Mouse (Mus musculus) intestine, postnatal 0 days (tissue): ENCODE results near the gene Dlg2. TPM values are rescaled to one million over a fixed set of nuclear protein-coding genes. Genes with fewer than 3 reads are reported as not detected.

Source experiments
- ATAC-seq: fragments of 200-750 bp; cut with Nextera tagmentation; 2 replicates; pipeline ENCODE4 v1.8.0; 2017; ENCODE audit warnings: mild to moderate bottlenecking, moderate TSS enrichment, moderate library complexity
- H3K27ac ChIP-seq: fragments of 300-500 bp; sonication (generic); 2 replicates; pipeline ENCODE4 v1.5.1; 2014; ENCODE audit warnings: mild to moderate bottlenecking, low read depth, low read length, moderate library complexity
- H3K27me3 ChIP-seq: fragments of 300-500 bp; sonication (generic); replicated peaks from 2 replicates; pipeline ENCODE4 v1.6.1; 2014; ENCODE audit warnings: low read length, mixed read lengths; ENCODE audit not compliant: control insufficient read depth, insufficient read depth
- H3K36me3 ChIP-seq: fragments of 300-500 bp; sonication (generic); 2 replicates; pipeline ENCODE4 v1.6.1; 2014; ENCODE audit warnings: mild to moderate bottlenecking, moderate library complexity; ENCODE audit not compliant: control insufficient read depth, insufficient read depth
- H3K4me1 ChIP-seq: fragments of 300-500 bp; sonication (generic); replicated peaks from 2 replicates; pipeline ENCODE4 v1.6.1; 2014; ENCODE audit warnings: antibody characterized with exemption, low read length, mixed read lengths; ENCODE audit not compliant: control insufficient read depth, insufficient read depth
- H3K4me2 ChIP-seq: fragments of 300-500 bp; sonication (generic); replicated peaks from 2 replicates; pipeline ENCODE4 v1.6.1; 2014; ENCODE audit warnings: low read depth, mild to moderate bottlenecking, moderate library complexity
- H3K4me3 ChIP-seq: fragments of 300-500 bp; sonication (generic); 2 replicates; pipeline ENCODE4 v1.5.1; 2014; ENCODE audit warnings: low read depth, low read length
- H3K9ac ChIP-seq: fragments of 300-500 bp; sonication (generic); 2 replicates; pipeline ENCODE4 v1.6.1; 2014; ENCODE audit warnings: mild to moderate bottlenecking, low read depth, low read length
- H3K9me3 ChIP-seq: fragments of 300-500 bp; sonication (generic); 2 replicates; pipeline ENCODE4 v1.6.1; 2016; ENCODE audit warnings: mixed run types; ENCODE audit not compliant: control insufficient read depth
- CTCF ChIP-seq: sonication (generic); IDR thresholded peaks from 2 replicates; pipeline ENCODE4 v1.5.1; 2016; ENCODE audit warnings: low read depth, mild to moderate bottlenecking, control low read depth, antibody characterized with exemption, moderate library complexity
- WGBS: fragments of 180-500 bp; shearing (Covaris S2); extraction: QIAGEN DNeasy Blood & Tissue Kit; methylation state at CpG from one replicate; pipeline ENCODE4 v1.1.7; 2014; 5-methylcytosine and 5-hydroxymethylcytosine counted together
- polyA plus RNA-seq: library from polyadenylated mRNA; unstranded; fragments of >200 nt; fragmentation: Nextera tagmentation; extraction: Ambion mirVana; gene quantifications from 2 replicates; pipeline ENCODE4 v1.2.1, GENCODE M21; 2015

Dlg2 gene
- polyA plus RNA-seq, 1 experiment from 2014 or later, result 1.1 TPM

DNA sequence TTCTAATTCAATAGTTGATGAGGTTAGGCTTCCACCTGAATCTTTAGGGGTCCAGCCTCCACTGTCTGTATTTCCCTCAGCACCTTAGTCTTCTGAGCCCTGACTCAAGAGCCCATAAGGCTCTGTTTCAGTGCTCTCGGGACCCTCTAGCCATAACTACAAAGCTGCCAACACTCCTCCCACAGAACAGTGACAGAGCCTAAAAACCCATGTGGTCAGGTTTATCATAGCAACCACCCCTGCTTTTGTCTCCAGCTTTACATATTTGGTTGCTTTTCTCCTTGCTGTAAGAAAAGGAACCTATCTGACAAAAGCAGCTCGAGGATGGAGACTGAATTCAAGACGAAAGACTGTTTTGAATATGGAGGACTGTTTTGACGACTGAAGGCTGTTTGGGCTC lies 765.2 kb downstream of the Dlg2 start:
- TF ChIP-seq CTCF, result no peak
- 68% methylated on average over 4 of the region's 4 CpGs for WGBS
- H3K27ac ChIP-seq, result no peak overlapping the region
- no peaks in the 10 kb centered on the region for H3K36me3 ChIP-seq
- ATAC-seq, result no peak
- no peaks in the 10 kb centered on the region for H3K4me1 ChIP-seq
- no peak overlapping the region for H3K4me3 ChIP-seq
- H3K9me3 ChIP-seq, result no peaks in the 10 kb centered on the region
- H3K9ac ChIP-seq, result no peak overlapping the region
- no peaks in the 10 kb centered on the region for H3K27me3 ChIP-seq
- H3K4me2 ChIP-seq, result no peak overlapping the region

DNA sequence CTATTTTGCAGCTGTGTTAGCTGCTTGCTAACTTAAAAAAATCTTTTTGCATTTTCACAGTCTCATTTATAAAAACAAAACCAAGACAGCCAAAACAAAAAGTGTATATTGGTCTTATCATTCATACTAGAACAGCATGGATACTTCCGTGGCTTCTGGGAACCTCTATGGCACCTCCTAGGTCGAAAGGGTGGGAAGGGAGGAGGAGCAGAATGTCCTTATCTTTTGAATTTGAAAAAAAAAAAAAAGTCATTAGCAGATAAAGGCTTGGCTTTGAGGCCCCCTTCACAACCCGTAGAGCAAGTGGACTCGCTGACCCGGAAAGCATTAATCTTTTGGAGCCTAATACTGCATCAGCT lies 785.2 kb downstream of the Dlg2 start:
- 0 out of 2 replicates have a peak, but pooled peaks cover 8% of the 10 kb centered on the region for H3K27me3 ChIP-seq
- no peak overlapping the region for H3K27ac ChIP-seq
- ATAC-seq, result peak; percentile 45; the same call in 1 of the 2 replicates
- no peak overlapping the region for H3K9ac ChIP-seq
- H3K4me3 ChIP-seq, result peak overlapping the region; percentile 33; the same call in 1 of the 2 replicates
- H3K4me2 ChIP-seq, result peak overlapping the region; percentile 71
- H3K36me3 ChIP-seq, result no peaks in the 10 kb centered on the region
- no peaks in the 10 kb centered on the region for H3K9me3 ChIP-seq
- no peak for TF ChIP-seq CTCF
- 1% methylated on average over 5 of the region's 5 CpGs for WGBS
- H3K4me1 ChIP-seq, result no peaks in the 10 kb centered on the region

DNA sequence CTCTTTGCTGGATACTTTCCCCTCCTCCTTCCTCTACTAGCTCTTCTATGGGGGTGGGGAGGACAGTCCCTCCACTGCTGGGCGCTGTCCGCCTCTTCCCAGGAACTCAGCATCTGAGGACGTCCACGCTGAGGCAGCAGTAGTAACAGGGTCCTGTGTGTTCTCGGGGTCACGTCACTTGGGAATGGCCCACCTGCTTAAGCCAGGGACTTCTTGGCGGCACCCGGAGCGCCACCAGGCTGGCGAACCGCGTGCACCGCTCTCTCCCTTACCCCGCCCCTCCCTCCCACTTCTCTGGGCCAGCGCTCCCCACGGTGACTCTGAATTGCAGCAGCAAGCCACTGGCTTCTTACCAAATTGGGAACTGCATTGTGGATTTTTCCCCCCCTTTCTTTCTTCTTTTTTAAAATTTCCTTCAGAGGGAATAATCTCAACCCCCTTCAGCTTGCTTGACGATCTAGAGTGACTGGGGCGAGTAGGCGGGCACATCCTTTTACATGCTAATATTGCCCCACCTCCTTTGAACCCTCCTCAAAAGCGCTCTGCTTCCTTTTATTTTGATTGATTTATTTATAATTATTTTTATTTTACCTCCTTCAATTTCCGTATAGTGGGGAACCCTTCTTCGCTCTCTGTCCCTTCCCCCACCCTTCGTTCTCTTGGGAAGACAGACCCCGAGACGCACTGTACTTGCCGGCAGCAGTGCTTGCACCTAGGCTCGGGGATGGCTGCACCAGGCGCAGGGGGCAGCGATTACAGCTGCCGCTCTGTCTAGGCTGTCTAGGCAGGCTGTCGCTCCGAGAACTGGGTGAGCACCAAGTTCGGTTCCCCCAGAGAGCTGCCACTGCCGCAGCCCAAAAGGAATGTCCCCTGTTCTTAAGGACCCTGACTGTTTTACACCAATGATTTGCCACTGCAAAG lies 785.8 kb downstream of the Dlg2 start:
- ATAC-seq, result peak; percentile 25; the same call in 1 of the 2 replicates
- H3K4me3 ChIP-seq, result peak overlapping the region; percentile 33

DNA sequence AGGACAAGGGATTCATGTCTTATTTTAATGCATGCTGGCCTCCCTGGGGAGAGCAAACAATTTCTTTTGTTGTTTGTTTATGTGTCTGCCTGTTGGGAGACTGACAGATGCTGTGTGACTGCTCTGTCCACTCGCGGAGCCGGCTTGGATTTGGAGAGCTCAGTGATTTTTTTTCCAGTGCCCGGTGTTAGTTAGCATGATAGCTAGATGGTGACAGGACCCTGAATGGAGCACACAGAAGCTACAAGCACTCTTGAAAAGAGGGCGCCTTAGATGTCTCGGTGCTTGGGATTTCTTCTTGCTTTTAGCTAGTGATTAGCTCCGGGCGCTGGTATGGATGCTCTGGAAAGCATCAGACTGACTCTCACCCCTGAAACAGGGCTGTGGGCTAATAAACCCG lies 786.5 kb downstream of the Dlg2 start:
- ATAC-seq, result no peak

More for the DNA sequence above, 785.8 kb downstream of the Dlg2 start:
- H3K9ac ChIP-seq, result no peak overlapping the region
- no peak overlapping the region for H3K27ac ChIP-seq
- no peaks in the 10 kb centered on the region for H3K4me1 ChIP-seq
- TF ChIP-seq CTCF, result no peak
- 0 out of 2 replicates have a peak, but pooled peaks cover 8% of the 10 kb centered on the region for H3K27me3 ChIP-seq
- H3K36me3 ChIP-seq, result no peaks in the 10 kb centered on the region
- WGBS, result 1% methylated on average over 34 of the region's 34 CpGs
- H3K4me2 ChIP-seq, result peak overlapping the region; percentile 71
- no peaks in the 10 kb centered on the region for H3K9me3 ChIP-seq

DNA sequence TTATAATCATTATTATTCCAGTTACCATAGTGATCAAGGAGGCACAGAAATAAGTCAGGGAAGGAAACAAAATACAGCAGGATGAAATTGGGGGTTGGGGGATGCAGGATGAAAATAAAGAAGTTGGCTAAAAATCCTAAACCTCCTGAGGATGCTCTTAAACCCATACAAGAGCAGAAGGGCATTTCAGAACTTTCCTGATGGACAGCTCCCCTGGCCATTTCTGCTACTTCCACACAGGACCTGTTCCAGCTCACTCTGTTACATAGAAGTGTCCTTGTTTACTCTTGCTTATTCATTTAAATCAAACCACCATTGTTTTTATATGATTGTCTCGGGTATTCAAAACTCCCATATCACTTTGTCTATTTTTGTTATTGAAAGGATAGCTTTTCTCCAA lies 791.3 kb downstream of the Dlg2 start:
- 0 out of 2 replicates have a peak, but pooled peaks cover 8% of the 10 kb centered on the region for H3K27me3 ChIP-seq
- H3K27ac ChIP-seq, result no peak overlapping the region
- H3K4me1 ChIP-seq, result no peaks in the 10 kb centered on the region
- no peak for ATAC-seq
- H3K9me3 ChIP-seq, result no peaks in the 10 kb centered on the region
- WGBS, result 23% methylated on average over 1 of the region's 1 CpGs
- no peak overlapping the region for H3K4me3 ChIP-seq
- H3K36me3 ChIP-seq, result no peaks in the 10 kb centered on the region
- H3K4me2 ChIP-seq, result no peak overlapping the region
- TF ChIP-seq CTCF, result no peak
- no peak overlapping the region for H3K9ac ChIP-seq

More for the DNA sequence above, 786.5 kb downstream of the Dlg2 start:
- peak overlapping the region; percentile 33; the same call in 1 of the 2 replicates for H3K4me3 ChIP-seq
- no peaks in the 10 kb centered on the region for H3K4me1 ChIP-seq
- H3K27me3 ChIP-seq, result 0 out of 2 replicates have a peak, but pooled peaks cover 8% of the 10 kb centered on the region
- TF ChIP-seq CTCF, result no peak
- H3K27ac ChIP-seq, result no peak overlapping the region
- no peak overlapping the region for H3K9ac ChIP-seq
- no peaks in the 10 kb centered on the region for H3K36me3 ChIP-seq
- peak overlapping the region; percentile 71 for H3K4me2 ChIP-seq
- WGBS, result 7% methylated on average over 9 of the region's 9 CpGs
- no peaks in the 10 kb centered on the region for H3K9me3 ChIP-seq

DNA sequence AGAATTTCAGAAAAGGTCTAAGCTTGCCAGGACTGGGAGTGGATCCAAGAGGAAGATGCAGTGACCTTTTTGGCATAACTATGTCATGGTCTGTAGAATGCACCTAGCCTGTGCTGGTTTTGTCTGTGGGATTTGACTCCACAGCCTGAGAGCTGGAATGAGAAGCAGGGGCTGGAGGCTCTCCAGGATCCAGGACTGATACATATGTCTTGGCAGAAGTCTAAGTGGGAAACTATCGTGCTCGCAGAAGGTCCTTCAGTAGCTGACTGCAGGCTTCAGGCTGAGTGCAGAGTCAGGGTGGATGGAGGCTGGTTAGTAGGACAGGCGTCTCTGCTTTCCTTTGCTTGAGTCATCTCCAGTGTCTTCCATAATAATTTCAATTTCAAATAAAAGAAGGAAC lies 807.7 kb downstream of the Dlg2 start:
- WGBS, result 89% methylated on average over 3 of the region's 3 CpGs
- no peak overlapping the region for H3K4me2 ChIP-seq
- no peak overlapping the region for H3K4me3 ChIP-seq
- H3K27me3 ChIP-seq, result no peaks in the 10 kb centered on the region
- H3K36me3 ChIP-seq, result no peaks in the 10 kb centered on the region
- no peak overlapping the region for H3K27ac ChIP-seq
- H3K4me1 ChIP-seq, result no peaks in the 10 kb centered on the region
- no peak for TF ChIP-seq CTCF
- no peak overlapping the region for H3K9ac ChIP-seq
- ATAC-seq, result no peak
- no peaks in the 10 kb centered on the region for H3K9me3 ChIP-seq
